Mouse (Mus musculus): ENCODE data around the gene Shank3. TPM values are rescaled to one million over a fixed set of nuclear protein-coding genes. Genes with fewer than 3 reads are reported as not detected.

The Shank3 gene
- polyA plus RNA-seq, 2 experiments, result 0.39 to 2.1 TPM

GRCm38 (mm10) chr15:89522566-89523282 lies 23.3 kb downstream of the Shank3 start:
- no peak overlapping the region for H3K4me3 ChIP-seq (ENCODE audit: insufficient read depth in 1 of 2, low read depth in 2 of 2, low read length in 2 of 2)
- ATAC-seq (ENCODE audit: insufficient read depth), result no peak

GRCm38 (mm10) chr15:89523283-89523832 lies 23.9 kb downstream of the Shank3 start:
- DNase-seq (ENCODE audit: low read depth in 3 of 3, low spot score in 3 of 3) (no peak), ATAC-seq (ENCODE audit: insufficient read depth) (no peak)
- Histone ChIP-seq H3K4me2 (ENCODE audit: low read depth) (peak overlapping the region; percentile 52), H3K9ac (replicated peaks) (no peak overlapping the region), H3K27ac (no peak overlapping the region), H3K36me3 (replicated peaks; ENCODE audit: control insufficient read depth, insufficient read depth, low read depth) (no peaks in the 10 kb centered on the region), H3K9me3 (ENCODE audit: control insufficient read depth, low read length) (no peaks in the 10 kb centered on the region), H3K4me3 (ENCODE audit: insufficient read depth in 1 of 2, low read depth in 2 of 2, low read length in 2 of 2) (peak overlapping the region in 1 of 2 experiments; percentile 26; a peak in 1 of 4 replicates), H3K27me3 (ENCODE audit: control insufficient read depth, insufficient read depth, low read length) (peaks cover 4% of the 10 kb centered on the region; the same call in 1 of the 2 replicates), H3K4me1 (replicated peaks; ENCODE audit: control insufficient read depth in 2 of 2, insufficient read depth in 2 of 2, low read length in 1 of 2) (no peaks in the 10 kb centered on the region)
- WGBS (ENCODE audit: insufficient replicate concordance), result 58% methylated on average over 47 of the region's 47 CpGs
- TF ChIP-seq CTCF (IDR thresholded peaks at IDR 0.05; ENCODE audit: low read depth), result no peak
- no peak for TF ChIP-seq EP300 (IDR thresholded peaks at IDR 0.05; ENCODE audit: low read depth)

More at GRCm38 (mm10) chr15:89522566-89523282, 23.3 kb downstream of the Shank3 start:
- TF ChIP-seq EP300 (IDR thresholded peaks at IDR 0.05; ENCODE audit: low read depth) (no peak), CTCF (IDR thresholded peaks at IDR 0.05; ENCODE audit: low read depth) (no peak)
- Histone ChIP-seq H3K9ac (replicated peaks) (no peak overlapping the region), H3K4me2 (ENCODE audit: low read depth) (no peak overlapping the region), H3K9me3 (ENCODE audit: control insufficient read depth, low read length) (no peaks in the 10 kb centered on the region), H3K27ac (no peak overlapping the region), H3K27me3 (ENCODE audit: control insufficient read depth, insufficient read depth, low read length) (peaks cover 4% of the 10 kb centered on the region; the same call in 1 of the 2 replicates), H3K36me3 (replicated peaks; ENCODE audit: control insufficient read depth, insufficient read depth, low read depth) (no peaks in the 10 kb centered on the region), H3K4me1 (replicated peaks; ENCODE audit: control insufficient read depth in 2 of 2, insufficient read depth in 2 of 2, low read length in 1 of 2) (no peaks in the 10 kb centered on the region)
- WGBS (ENCODE audit: insufficient replicate concordance), result 79% methylated on average over 10 of the region's 10 CpGs
- DNase-seq (ENCODE audit: low read depth in 3 of 3, low spot score in 3 of 3), result no peak

- H3K4me2 ChIP-seq (ENCODE audit: low read depth), result peak overlapping the region; percentile 52
- H3K27me3 ChIP-seq (ENCODE audit: control insufficient read depth, insufficient read depth, low read length), result peaks cover 4% of the 10 kb centered on the region; the same call in 1 of the 2 replicates
- 72% methylated on average over 52 of the region's 52 CpGs for WGBS (ENCODE audit: insufficient replicate concordance)
- no peak overlapping the region for H3K27ac ChIP-seq
- H3K36me3 ChIP-seq (replicated peaks; ENCODE audit: control insufficient read depth, insufficient read depth, low read depth), result no peaks in the 10 kb centered on the region
- H3K9ac ChIP-seq (replicated peaks), result no peak overlapping the region
- no peaks in the 10 kb centered on the region for H3K4me1 ChIP-seq (replicated peaks; ENCODE audit: control insufficient read depth in 2 of 2, insufficient read depth in 2 of 2, low read length in 1 of 2)
- H3K9me3 ChIP-seq (ENCODE audit: control insufficient read depth, low read length), result no peaks in the 10 kb centered on the region
- DNase-seq (ENCODE audit: low read depth in 3 of 3, low spot score in 3 of 3) (no peak), ATAC-seq (ENCODE audit: insufficient read depth) (no peak)
- TF ChIP-seq EP300 (IDR thresholded peaks at IDR 0.05; ENCODE audit: low read depth), result no peak
- H3K4me3 ChIP-seq (ENCODE audit: insufficient read depth in 1 of 2, low read depth in 2 of 2, low read length in 2 of 2), result peak overlapping the region in 1 of 2 experiments; percentile 27; a peak in 2 of 4 replicates
Measured at GRCm38 (mm10) chr15:89524001-89524571, 24.7 kb downstream of the Shank3 start.

- peaks cover 4% of the 10 kb centered on the region; the same call in 1 of the 2 replicates for H3K27me3 ChIP-seq (ENCODE audit: control insufficient read depth, insufficient read depth, low read length)
- no peak overlapping the region for H3K9ac ChIP-seq (replicated peaks)
- TF ChIP-seq CTCF (IDR thresholded peaks at IDR 0.05; ENCODE audit: low read depth) (no peak), EP300 (IDR thresholded peaks at IDR 0.05; ENCODE audit: low read depth) (no peak)
- no peaks in the 10 kb centered on the region for H3K36me3 ChIP-seq (replicated peaks; ENCODE audit: control insufficient read depth, insufficient read depth, low read depth)
- DNase-seq (ENCODE audit: low read depth in 3 of 3, low spot score in 3 of 3), result no peak
- no peaks in the 10 kb centered on the region for H3K4me1 ChIP-seq (replicated peaks; ENCODE audit: control insufficient read depth in 2 of 2, insufficient read depth in 2 of 2, low read length in 1 of 2)
- no peak overlapping the region for H3K27ac ChIP-seq
- H3K4me2 ChIP-seq (ENCODE audit: low read depth), result no peak overlapping the region
- no peak overlapping the region for H3K4me3 ChIP-seq (ENCODE audit: insufficient read depth in 1 of 2, low read depth in 2 of 2, low read length in 2 of 2)
- 82% methylated on average over 8 of the region's 8 CpGs for WGBS (ENCODE audit: insufficient replicate concordance)
- no peaks in the 10 kb centered on the region for H3K9me3 ChIP-seq (ENCODE audit: control insufficient read depth, low read length)
- ATAC-seq (ENCODE audit: insufficient read depth), result no peak
Measured at GRCm38 (mm10) chr15:89524611-89525415, 25.4 kb downstream of the Shank3 start.
